Mouse (Mus musculus): ENCODE results near the gene Olfr596.
"Not testable (repeated sequence)": the region's sequence is repeated elsewhere in the genome, so short reads cannot be mapped to it uniquely, and the experiment has no call there.

GRCm38 (mm10) chr7:103305348-103305747 is at the start of gene Olfr596:
- not testable (repeated sequence) for TF ChIP-seq EP300 (IDR thresholded peaks at IDR 0.05; ENCODE audit: low read depth in 1 of 2, low read length in 2 of 2); POLR2A (IDR thresholded peaks at IDR 0.05; ENCODE audit: control insufficient read depth in 1 of 2, insufficient read depth in 1 of 2, low read depth in 1 of 2, low read length in 2 of 2, poor library complexity in 1 of 2); CTCF (IDR thresholded peaks at IDR 0.05 in 2 of 3, conservative IDR thresholded peaks at IDR 0.05 in 1 of 3; ENCODE audit: control insufficient read depth in 1 of 3, insufficient read depth in 1 of 3, low read depth in 2 of 3, low read length in 3 of 3, poor library complexity in 1 of 3, severe bottlenecking in 1 of 3); USF1 (IDR thresholded peaks at IDR 0.05; ENCODE audit: low read depth, low read length); ELF1 (IDR thresholded peaks at IDR 0.05; ENCODE audit: low read depth, low read length); MYC (IDR thresholded peaks at IDR 0.05; ENCODE audit: low read depth, low read length); MXI1 (IDR thresholded peaks at IDR 0.05; ENCODE audit: low read depth, low read length)
